Mouse (Mus musculus): ENCODE data around the gene Abcb11. TPM values are rescaled to one million over a fixed set of nuclear protein-coding genes. Genes with fewer than 3 reads are reported as not detected.
A peak's percentile ranks its signal among the peaks of the same experiment; 100 is the strongest.

Abcb11 gene
- total RNA-seq, 2 experiments from 2014 or later = 0.24 TPM; not detected in 1

- intact Hi-C loops (cut with DNase I) = no loop called here
- no peak for DNase-seq (ENCODE audit: extremely low spot score in 1 of 2, low spot score in 2 of 2)
These were observed 135.9 kb downstream of the Abcb11 start for GRCm38 (mm10) chr2:69206523-69206922.

- intact Hi-C loops (cut with DNase I) = no loop called here
These were observed 136.5 kb downstream of the Abcb11 start, which contains the start of gene Spc25 for GRCm38 (mm10) chr2:69205791-69206351. TSS of gene Spc25 (minus strand) at chr2:69206194.

GRCm38 (mm10) chr2:69205185-69205584 is 137.2 kb downstream of the Abcb11 start:
- intact Hi-C loops (cut with DNase I) = no loop called here
- no peak for DNase-seq (ENCODE audit: extremely low spot score in 1 of 2, low spot score in 2 of 2)

More at GRCm38 (mm10) chr2:69205791-69206351, 136.5 kb downstream of the Abcb11 start, which contains the start of gene Spc25:
- peak; percentile 91 to 94 for DNase-seq (ENCODE audit: extremely low spot score in 1 of 2, low spot score in 2 of 2)

GRCm38 (mm10) chr2:69193555-69193954 is 148.9 kb downstream of the Abcb11 start:
- no peak for DNase-seq (ENCODE audit: extremely low spot score in 1 of 2, low spot score in 2 of 2)
- intact Hi-C loops (cut with DNase I) = no loop called here

DNA sequence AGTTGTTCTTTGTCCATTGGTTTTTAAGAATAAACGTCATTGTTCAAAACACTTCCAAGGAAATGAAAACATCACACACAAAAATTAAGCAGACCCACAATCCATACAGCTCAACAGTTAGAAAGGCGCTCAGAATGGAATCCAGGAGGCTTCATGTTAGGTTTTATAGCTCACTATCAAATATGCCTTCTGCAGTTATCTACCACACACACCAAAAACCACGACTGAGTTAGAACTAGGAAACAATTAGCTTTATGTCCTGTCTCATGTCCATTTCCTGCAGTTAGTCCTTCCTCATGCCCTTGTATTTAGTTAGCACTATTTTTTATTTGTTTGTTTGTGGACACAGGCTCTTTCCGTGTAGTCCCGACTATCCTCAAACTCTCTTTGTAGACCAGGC is 151.4 kb downstream of the Abcb11 start:
- DNase-seq (ENCODE audit: extremely low spot score in 1 of 2, low spot score in 2 of 2) = no peak
- intact Hi-C loops (cut with DNase I) = no loop called here

- intact Hi-C loops (cut with DNase I) = no loop called here
- DNase-seq (ENCODE audit: extremely low spot score in 1 of 2, low spot score in 2 of 2) = no peak
These were observed 153.2 kb downstream of the Abcb11 start for GRCm38 (mm10) chr2:69189222-69189621.

DNA sequence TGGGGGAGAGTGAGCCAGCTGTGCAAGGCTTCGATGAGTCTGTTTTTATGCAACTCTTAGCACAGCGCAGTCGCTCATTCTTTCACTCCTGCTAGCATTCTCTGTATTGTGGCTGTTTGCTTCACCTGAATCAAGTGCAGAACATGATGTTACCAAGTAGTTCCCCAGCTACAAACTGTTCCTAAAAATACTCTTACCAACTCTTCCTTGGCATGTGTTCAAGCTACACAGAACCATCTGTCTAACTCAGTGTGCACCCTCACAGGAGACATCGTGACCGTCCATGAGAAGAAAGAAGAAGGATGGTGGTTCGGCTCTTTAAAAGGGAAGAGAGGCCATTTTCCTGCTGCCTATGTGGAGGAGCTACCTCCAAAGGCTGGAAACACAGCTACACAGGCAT is 153.7 kb downstream of the Abcb11 start:
- peak in 1 of 2 experiments; percentile 19 for DNase-seq (ENCODE audit: extremely low spot score in 1 of 2, low spot score in 2 of 2)
- intact Hi-C loops (cut with DNase I) = no loop called here

Other genes starting within 250 kb of the Abcb11 start
- gene Nostrin, start 206.8 kb downstream of the Abcb11 start, total RNA-seq (2021) = 1 to 10 TPM; 3.9 to 6.6 TPM
- gene Spc25, start 136.4 kb downstream of the Abcb11 start, total RNA-seq (2021) = 1 to 10 TPM; 3.9 to 4.0 TPM
- not detected for gene G6pc2, start 131.5 kb downstream of the Abcb11 start, total RNA-seq (2021)
- not detected for gene Dhrs9, start 37.8 kb upstream of the Abcb11 start, total RNA-seq (2021)
- under 1 TPM; 0.12 to 0.15 TPM for gene Lrp2, start 243.4 kb upstream of the Abcb11 start, total RNA-seq (2021)